Mouse (Mus musculus) right cerebral cortex, adult 2 months (tissue): Measurements from ENCODE around the gene Nceh1.
"Not testable (repeated sequence)": the region's sequence is repeated elsewhere in the genome, so short reads cannot be mapped to it uniquely, and the experiment has no call there.

ENCODE experiments used
- DNase-seq, 2 experiments: peaks; one replicate each; pipeline ENCODE4 v3.0.0; 2021 to 2022; ENCODE audit warnings: low spot score in 2 of 2

Gene Nceh1

DNA sequence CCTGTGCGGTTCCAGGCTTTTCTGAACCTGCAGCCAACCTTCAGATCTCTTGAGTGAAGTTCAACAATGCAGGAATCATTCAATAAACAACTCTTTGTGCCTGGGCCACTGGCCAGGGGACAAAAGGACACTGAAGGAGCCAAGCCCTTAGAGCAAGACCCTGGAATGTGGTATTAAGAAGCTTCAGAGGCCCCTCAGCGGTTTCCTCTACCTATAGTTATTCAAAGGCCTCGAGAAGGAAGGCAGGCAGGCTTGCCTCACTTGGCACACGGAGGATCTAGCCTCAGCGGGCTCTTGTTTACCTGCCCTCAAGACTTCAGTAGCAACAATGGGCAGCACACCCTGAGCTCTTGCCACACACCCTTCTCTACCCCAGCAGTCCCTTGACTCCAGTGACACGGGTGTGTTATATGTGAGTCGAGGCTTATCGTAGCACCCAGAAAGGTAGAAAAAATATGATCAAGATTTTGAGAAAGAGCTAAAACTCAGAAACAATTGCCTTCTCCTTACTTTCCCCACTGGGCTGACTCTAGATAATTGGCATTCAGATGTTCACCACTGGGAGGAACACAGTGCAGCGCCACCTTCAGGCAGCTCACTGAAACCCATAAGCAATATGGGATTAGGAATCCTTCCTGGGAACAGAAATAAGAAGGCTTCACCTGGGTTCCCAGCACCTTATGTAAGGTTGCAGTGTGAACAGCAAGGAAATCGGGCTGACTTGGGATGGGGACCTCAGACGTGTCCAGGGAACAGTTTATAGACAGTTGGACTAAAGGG is 46.0 kb downstream of the Nceh1 start:
- DNase-seq, result no peak

DNA sequence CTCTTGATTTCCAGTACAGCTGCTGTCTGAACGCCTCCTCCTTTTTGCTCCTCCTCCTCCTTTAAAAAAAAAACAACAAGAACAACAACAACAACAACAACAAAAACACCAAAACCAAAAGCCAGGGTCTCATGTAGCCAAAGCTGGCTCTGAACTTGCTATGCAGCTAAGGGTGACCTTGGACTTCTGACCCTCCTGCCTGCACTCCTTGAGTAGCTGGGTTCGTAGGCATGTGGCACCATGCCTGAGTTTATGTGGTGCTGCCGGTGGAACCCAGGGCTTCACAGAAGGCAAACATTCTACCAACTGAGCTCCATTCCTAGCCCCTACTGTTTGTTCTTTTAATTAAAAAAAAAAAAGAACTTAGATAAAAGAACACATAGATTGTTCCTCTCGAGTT is 50.6 kb downstream of the Nceh1 start:
- no peak for DNase-seq

DNA sequence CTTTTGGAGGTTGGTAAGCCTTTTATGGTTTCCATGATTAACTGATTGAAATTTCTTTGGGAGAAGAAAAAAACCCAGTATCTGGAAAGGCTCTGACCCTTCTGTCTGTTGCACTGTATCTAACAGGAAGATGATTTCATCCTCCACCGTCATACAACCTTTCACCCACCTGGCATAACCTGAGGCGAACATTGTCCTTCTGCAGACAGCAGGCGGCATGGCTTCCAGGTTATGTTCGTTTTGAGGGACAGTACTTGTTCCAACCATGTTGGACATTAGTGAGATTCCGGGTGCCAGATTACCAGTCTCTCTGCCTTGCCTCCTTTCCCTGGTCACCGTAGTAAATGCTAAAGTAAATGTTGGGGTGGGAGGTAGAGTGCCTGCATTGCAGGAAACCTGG is 51.1 kb downstream of the Nceh1 start:
- no peak for DNase-seq

DNA sequence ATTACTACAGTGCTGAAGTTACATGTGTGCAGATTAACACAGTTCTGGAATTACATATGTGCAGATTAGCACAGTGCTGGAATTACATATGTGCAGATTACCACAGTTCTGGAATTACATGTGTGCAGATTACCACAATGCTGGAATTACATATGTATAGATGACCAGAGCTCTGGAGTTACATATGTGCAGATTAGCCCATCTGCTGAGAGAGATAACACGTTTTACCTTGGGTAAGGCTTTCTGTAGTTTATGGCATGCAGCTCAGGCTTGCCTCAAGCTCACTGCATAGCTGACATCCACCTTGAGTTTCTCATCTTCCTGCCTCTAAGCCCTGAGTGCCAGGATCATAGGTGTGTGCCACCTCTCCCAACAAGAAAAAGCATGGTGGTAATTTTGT is 52.2 kb downstream of the Nceh1 start:
- no peak for DNase-seq

DNA sequence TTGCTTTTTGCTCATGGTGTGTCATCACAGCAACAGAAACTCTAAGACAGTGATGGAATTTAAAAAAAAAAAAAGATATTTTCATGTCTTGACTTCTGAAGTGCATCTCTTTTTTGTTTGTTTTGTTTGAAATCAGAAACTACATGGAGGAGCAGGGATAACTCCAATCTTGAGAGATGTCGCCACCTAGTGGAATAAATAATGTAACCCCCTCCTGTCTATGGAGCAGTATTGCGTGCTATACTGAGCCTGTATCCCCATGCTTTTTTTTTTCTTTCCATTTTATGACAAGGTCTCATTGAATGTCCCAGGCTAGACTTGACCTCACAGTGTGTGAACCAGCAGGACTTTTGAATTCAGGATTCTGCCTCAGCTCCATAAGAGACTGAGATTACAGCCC is 54.5 kb downstream of the Nceh1 start:
- DNase-seq, result peak; percentile 33 to 54

DNA sequence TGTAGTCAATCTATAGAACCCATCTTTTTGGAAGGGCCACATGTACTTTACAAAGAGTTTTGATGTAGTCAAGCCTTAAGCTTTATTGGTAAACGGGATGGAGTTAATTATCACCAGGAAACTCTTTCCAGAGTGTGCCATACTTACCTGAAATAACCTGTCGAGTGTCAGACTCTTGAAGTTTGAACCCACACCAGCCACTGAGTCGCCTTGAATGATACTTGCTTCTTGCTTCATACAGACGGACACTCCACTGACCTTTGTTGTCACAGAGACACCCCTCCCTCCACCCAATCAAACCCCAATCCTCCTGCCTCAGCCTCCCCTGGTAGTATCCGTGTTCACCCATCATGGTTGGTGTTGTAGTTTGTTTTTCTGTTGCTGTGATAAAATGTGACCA is 55.8 kb downstream of the Nceh1 start:
- no peak for DNase-seq

DNA sequence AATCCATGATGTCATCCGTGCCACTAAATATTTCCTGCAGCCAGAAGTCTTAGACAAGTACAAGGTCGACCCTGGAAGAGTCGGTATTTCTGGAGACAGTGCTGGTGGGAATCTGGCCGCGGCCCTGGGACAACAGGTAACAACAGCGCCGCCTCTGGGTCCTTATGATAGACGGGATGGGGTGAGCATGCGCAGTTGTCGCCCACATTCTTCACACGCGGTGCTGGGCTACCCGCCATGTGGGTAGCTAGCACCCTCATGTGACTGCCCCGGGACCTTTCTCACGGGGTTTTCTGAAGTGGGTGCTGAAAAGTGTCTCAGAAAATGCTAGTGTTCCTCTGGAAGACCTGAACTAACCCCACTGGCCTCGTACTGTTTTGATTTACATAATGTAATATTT is 56.8 kb downstream of the Nceh1 start:
- no peak for DNase-seq

DNA sequence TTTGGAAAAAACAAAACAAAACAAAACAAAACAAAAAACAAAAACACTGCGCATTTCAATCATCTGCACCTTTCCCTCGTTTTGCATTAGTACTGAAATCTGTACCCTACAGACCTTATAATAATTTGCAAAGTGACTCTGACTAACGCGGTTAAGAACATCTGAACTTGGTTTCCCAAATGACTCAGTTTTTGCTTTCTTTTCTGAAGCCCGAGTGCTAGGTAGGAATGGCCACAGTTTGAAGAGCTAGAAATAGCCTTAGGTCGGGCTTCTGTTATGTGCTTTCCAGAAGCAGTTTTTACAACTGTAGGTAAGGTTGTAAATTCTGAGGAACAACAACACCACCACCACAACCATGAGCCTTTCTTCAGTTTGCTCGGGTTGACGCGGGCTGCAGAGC is 59.1 kb downstream of the Nceh1 start:
- DNase-seq, result no peak

DNA sequence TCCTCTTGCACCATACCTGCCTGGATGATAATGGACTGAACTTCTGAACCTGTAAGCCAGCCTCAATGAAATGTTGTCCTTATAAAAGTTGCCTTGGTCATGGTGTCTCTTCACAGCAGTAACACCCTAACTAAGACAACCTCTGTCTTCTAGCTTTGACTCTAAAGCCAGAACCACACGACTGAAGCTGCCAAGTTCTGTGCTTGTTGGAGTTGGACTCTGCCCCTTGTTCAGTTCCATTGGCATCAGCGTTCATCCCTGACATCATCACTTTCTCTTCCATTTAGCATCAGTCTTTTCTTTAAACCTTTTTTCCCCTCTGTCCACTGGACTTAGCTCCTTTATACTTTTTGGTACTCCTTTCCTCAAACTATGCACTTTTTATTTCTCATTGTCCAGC is 63.4 kb downstream of the Nceh1 start:
- no peak for DNase-seq

DNA sequence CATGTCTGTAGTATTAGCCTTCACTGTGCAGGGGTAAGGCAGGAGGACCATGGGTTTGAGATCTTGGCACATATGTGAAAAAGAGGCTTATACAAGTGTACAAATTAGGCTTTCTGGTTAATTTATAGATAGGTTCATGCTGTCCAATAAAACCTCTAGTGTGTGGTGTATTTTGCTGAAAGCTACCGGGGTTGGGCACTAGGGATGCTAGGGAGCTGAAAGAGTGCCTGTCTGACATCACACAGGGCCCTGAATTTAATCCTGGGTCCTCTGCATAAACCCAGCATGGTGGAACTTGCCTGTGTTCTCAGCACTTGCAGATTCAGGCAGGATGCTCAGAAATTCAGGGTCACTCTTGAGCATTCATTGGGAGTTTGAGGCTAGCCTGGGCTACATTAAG is 65.0 kb downstream of the Nceh1 start:
- no peak for DNase-seq

DNA sequence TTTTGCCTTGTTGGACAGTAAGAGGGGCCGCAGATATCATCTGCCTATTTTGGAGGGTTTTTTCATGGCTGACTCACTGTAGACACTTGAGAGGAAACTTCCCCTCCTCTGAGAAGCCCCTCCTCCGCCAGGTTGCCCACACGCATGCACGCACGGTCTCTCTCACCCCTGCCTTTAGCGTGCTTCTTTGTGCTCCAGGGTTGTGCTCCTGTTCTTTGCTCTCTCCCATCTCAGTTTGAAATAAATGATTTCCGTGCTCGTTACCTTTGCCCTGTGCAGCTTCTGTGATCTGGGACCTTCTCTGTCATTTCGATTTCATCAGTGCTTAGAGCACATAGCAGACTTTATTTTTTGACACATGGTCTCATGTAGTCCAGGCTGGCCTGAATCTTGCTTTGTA is 66.3 kb downstream of the Nceh1 start:
- no peak for DNase-seq

DNA sequence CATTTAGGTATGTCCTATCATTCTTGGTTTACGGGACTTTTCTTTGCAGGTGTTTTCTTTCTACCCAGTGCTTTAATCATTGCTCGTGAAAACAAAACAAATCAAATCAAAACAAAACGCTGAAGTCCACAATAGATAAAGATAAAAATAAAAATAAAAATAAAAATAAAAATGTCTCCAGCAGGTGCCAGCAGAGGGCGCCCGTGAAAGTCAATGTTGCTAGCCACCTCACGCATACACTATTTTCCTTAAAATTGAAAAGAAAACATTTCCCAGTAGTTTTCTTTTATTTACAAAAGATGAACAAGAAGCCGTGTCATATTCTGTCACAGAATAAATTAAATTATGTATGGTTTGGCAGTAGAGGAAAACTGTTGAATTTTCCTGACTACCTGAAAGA is 68.2 kb downstream of the Nceh1 start:
- no peak for DNase-seq

DNA sequence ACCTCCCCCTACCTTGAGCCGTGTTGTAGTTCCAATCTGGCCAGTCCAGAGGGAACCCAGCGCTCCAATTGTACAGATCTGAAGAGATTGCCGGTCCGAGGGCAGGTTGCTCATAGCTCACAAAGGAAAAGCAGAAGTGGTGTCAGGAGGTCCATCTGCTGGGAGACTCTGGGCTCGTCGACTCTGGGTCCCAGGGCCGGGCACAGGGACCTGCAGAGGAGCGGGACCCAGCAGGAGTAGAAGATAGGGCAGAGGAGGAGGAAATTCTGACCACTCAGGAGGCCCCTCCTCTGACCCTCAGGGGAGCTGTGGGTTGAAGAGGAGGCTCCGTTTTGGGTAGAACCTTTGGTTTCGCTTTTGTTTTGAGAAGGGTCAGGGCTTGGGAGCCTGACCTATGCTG is 75.7 kb downstream of the Nceh1 start:
- no peak for DNase-seq

DNA sequence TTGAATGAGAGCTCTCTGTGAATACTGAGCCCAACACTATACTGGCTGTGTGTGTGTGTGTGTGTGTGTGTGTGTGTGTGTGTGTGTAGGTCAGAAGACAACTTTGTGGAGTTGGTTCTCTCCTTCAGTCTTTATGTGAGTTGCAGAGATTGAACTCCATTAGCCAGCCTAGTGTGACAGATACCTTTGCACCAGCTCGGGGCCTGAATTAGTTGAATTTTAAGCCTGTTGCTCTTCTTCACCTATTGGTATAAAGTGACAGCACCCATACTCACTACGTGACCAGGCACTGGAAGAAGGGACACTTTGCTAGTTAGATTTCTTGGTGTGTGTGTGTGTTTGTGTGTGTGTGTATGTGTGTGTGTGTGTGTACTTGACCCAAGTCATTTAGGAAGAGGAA is 77.6 kb downstream of the Nceh1 start:
- DNase-seq, result no peak

DNA sequence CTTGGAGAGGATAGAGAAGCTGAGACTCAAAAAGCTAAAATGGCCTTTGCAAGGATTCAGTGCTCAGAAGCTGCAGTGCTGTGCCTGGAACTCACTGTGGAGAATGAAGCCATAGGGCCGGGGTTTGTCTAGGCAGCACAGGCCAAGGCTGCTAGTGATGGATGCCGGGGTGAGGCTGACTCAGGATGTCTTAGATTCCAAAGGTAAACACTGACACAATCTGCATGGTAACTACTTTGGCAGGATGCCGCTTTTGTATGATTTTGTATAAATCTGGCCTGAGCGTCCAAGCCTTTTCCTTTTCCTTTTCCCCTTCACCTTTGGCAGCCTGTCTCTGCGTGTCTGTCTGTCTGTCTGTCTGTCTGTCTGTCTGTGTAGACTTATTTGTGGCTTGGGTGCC is 84.6 kb downstream of the Nceh1 start:
- no peak for DNase-seq

DNA sequence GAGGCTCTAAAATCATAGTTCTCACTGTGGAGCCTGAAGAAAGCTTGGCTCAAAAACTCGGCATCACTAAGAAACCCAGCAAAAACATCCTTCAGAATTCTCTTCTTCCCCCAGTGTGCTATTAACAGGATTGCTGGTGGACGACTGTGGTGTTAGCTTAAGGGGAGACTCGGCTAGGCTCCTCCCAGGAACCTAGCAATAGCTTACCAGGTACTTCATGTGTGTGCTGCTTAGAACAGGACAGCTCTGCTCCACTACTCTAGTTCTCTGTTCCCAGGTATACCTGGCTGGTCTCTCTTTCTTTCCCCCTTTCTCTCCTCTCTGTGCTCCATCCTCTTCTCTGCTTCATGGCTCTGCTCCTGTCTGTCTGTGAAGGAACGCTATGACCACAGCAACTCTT is 85.1 kb downstream of the Nceh1 start:
- DNase-seq, result no peak

DNA sequence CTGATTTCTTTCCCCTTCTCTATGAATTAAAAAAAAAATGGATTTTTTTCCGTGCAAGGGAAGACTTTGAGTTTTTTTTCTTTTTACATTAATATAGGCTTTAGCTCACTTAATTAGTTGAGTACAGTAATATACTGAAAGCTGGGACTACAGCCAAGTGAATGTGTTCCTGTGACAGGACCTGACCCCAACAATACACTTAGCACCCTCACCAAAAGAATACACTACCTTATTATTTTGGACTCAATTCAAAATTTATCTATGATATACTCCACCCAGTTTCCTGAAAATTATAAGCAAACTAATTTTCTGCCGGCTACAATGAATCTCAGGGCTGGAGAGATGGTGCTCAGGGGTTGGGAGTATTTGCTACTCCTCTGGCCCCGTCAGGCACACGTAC is 86.4 kb downstream of the Nceh1 start:
- DNase-seq, result no peak

DNA sequence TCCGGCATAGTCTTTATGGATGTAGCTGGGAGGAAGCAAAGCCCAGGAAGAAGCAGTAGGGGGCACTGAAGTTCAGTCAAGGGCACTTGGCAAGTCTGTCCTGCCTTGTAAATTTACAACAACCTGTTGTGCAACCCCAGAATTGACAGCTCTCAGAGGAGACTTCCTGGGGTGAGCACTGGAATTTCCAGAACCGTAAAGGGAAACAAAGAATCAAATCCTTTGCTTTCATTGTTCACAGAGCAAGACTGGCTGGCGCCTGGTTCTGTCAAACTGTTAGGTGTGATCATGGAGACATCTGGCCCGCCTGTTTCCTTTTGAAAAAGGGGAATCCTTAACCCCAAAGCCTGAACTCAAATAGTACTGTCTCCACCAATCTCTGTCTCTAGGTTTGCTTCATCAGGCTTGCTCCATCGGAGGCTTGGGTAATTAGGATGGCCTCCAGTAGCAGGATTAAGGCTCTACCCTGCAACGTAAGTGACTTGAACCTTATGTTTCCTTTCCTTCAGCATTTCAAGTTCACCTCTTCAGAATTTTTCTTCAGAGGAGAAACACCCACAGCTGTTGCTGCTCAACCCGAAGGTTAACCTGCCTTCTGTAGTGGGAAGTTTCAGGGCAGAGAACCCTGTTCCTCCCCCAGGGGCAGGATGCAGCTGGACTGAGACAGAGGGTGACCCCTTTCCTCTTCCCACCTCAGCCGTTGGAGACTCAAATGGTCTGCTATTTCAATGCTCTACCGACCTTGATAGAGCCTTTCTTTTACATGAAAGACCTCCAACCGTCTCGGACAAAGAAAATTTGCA is 87.6 kb downstream of the Nceh1 start:
- DNase-seq, result no peak

DNA sequence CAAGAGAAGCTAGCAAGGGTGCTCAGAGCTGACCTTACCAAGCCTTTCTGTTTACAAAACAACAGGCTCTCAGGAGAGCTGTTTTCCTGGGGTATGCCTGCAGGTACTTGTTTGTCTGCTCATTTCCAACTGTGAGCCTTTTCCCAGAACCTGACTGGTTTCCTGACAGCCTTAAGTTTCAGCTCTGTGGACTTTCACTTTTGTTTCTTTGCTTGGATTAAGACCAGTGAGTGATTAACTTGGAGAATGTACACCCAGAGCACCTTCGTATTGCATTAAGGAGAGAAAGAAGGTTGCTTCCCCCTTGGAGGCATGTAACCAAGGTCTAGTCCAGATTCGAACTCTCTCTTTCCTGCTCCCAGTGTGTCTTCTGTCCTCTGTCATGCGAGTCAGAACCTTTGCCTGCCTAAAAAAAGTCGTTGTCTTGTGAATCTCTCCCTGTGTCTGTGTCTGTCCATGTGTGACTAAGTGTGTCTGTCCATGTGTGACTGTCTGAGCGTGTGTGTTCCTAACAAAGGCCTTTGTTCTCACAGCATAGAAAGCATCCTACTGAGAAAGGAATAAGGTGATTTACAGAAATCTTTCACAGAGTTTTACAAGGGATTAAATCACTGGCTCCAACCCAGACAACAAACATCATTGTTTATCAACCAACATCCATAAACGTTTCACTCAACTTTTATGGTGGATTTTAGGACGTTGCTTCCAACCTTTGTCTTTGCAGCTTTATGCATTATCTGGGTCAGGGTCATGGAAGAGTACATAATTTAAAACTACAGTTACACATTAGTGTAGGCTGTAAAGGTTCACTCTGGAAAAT is 90.4 kb downstream of the Nceh1 start:
- no peak for DNase-seq

DNA sequence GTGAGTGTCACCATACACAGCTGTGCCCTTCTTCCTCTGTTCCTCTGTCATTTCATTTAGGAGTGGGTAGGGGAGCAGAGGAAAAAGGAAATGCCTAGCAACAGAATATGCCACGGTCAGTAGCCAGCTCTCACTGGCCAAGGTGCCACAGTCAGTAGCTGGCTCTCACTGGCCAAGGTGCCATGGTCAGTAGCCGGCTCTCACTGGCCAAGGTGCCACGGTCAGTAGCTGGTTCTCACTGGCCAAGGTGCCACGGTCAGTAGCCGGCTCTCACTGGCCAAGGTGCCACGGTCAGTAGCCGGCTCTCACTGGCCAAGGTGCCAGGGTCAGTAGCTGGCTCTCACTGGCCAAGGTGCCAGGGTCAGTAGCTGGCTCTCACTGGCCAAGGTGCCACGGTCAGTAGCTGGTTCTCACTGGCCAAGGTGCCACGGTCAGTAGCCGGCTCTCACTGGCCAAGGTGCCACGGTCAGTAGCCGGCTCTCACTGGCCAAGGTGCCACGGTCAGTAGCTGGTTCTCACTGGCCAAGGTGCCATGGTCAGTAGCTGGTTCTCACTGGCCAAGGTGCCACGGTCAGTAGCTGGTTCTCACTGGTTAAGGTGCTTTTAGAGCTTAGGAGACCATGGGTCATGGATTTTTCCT is 96.6 kb downstream of the Nceh1 start:
- DNase-seq, result not testable (repeated sequence)

DNA sequence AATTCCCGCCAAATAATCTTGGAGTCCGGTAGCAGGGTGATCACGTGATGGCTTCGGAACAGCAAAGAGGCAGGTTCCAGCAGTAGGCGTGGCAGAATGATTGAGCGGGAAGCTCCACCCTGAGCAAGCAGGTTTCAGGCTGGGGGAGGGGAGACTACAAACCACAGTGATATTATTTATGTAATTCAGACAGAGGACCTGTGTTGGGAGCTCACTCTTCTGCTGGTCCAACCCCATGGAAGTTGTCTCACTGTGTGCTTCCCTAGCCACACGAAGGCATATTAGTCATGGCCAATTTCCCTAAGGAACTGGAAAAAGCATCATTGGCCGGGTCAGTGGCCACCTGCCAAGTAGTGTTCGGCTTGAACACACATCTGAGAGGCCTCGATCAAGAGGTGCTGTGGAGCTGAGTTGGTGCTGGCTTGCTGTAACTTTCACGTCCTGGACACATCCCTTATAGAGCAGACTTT is 97.5 kb downstream of the Nceh1 start:
- DNase-seq, result no peak
